Mouse (Mus musculus) spleen, adult 2 months (tissue): ENCODE data around the gene Apoa4.

Source experiments
- CTCF ChIP-seq: fragments of 200-500 bp; IDR thresholded peaks from 2 replicates; pipeline ENCODE4 v1.5.1; 2011; ENCODE audit warnings: mild to moderate bottlenecking, inconsistent platforms; ENCODE audit not compliant: insufficient read depth, insufficient read length, insufficient replicate concordance; ENCODE audit errors: extremely low read depth
- POLR2A ChIP-seq: fragments of 200-500 bp; IDR thresholded peaks from 2 replicates; pipeline ENCODE4 v1.6.1; 2011; ENCODE audit warnings: low read depth, low read length, inconsistent platforms

DNA sequence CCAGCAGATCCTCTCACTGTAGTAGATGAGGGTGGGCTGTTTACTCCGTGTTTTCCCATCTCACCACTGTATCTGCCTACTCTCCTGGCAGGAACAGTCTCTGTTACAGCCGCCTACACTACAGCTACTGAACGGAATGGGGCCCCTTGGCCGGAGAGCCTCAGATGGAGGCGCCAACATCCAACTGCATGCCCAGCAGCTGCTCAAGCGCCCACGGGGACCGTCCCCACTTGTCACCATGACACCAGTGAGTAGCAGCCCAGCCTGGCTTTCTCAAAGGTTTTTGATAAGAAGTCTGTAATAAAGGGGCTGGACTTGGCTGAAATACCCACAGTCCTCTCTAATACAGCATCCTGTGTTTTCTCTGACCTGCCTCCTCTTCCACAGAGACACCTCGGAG, 42.0 kb upstream of the Apoa4 start:
- TF ChIP-seq CTCF = no peak
- TF ChIP-seq POLR2A = no peak
